Mouse (Mus musculus) erythroid progenitor cell, adult 5-6 weeks (primary cell): Measurements from ENCODE around the gene Olfr1116. TPM values are rescaled to one million over a fixed set of nuclear protein-coding genes. Genes with fewer than 3 reads are reported as not detected.
"Not testable (repeated sequence)": the region's sequence is repeated elsewhere in the genome, so short reads cannot be mapped to it uniquely, and the experiment has no call there.

Source experiments
- ATAC-seq: replicated peaks from 2 replicates; pipeline ENCODE4 v1.8.0; 2016; ENCODE audit warnings: moderate number of reproducible peaks, mild to moderate bottlenecking, moderate TSS enrichment, inconsistent platforms; ENCODE audit not compliant: poor library complexity, low FRiP score, severe bottlenecking
- total RNA-seq, 2 experiments: library from RNA; stranded (forward) in 1 of 2; stranded (reverse) in 1 of 2; fragments of 150-400 nt in 1 of 2; fragments of 186-747, 209-891 nt in 1 of 2; gene quantifications; 2 replicates each; pipeline versions ENCODE4 v1.2.3 to v1.2.4; 2015 to 2017; ENCODE audit warnings: low replicate concordance in 2 of 2

Gene Olfr1116
- not detected in 2 replicates for total RNA-seq (2015; ENCODE audit: low replicate concordance)
- total RNA-seq (2017; ENCODE audit: low replicate concordance), result not detected in 2 replicates

DNA sequence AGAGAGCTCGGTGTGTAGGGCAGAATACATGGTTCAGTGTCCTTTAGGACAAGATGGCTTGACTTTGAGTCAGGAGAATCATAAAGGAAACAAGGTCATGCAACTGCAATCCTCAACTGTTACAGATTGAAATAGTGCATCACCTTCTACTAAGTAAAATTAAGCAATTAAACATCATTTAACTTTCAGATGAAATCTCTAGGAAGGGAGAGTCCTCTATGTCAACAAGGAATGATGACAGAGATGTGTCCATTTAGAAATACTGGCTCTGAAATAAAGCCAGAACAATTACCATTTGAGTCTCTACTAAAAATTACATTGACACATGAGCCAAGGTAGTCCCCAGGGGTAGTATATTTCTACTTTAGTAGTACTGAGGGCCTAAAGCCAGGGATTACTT, at the start of gene Olfr1116:
Olfr1116 (plus strand) TSS at position 301 of the 400 bp plus-strand sequence.
- ATAC-seq, result no peak

DNA sequence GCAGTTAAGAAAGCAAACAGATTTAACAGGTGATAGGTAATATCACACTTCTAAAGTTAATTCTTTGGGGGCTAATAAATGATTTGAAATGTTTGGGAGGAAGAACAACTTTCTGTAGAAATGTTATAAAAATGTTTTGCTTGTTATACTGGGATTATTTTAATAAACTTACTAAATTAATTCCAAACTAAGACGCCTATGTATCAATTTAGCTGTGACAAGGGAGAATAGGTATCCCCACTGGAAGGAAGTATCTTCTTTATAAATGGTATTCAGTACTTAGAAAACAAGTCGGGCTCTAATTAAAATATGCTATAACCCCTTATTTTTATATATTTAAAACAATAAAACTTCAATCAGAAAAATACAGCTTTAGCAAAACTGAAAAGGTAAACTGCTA, 19.6 kb upstream of the Olfr1116 start, which contains the start of gene Olfr1115:
Olfr1115 (plus strand) TSS at position 301 of the 400 bp plus-strand sequence.
- no peak for ATAC-seq

DNA sequence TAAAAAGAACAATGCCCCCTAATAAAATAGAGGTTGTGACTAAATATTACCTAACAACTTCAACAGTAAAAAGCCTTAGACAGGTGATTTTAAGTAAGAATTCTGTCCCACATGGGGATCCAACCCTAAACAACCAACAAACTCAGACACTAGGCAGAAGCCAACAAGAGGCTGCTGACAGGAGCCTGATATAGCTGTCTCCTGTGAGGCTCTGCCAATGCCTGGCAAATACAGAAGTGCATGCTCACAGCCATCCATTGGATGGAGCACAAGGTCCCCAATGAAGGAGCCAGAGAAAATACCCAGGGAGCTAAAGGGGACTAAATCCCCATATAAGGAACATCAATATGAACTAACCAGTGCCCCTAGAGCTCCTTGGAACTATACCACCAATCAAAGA, 26.6 kb downstream of the Olfr1116 start:
- not testable (repeated sequence) for ATAC-seq

DNA sequence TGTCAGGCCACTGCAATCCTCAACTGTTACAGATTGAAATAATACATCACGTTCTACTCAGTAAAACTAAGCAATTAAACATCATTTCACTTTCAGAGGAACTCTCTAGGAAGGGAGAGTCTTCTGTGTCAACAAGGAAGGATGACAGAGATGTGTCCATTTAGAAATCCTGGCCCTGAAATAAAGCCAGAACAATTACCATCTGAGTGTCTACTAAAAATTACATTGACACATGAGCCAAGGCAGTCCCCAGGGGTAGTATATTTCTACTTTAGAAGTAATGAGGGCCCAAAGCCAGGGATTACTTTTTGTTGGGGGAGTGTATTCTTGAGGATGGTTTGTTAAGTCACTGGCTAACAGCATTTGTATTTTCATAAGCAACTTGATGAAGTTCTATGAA, 39.9 kb downstream of the Olfr1116 start, which contains the start of gene Olfr1118:
Olfr1118 (plus strand) TSS at position 301 of the 400 bp plus-strand sequence.
- no peak for ATAC-seq

Other genes starting within 250 kb of the Olfr1116 start
- not detected in 2 replicates for gene Olfr1104, start 240.5 kb upstream of the Olfr1116 start, total RNA-seq (2015; ENCODE audit: low replicate concordance)
- not detected in 2 replicates for gene Olfr1104, start 240.5 kb upstream of the Olfr1116 start, total RNA-seq (2017; ENCODE audit: low replicate concordance)
- gene Olfr1105, start 231.0 kb upstream of the Olfr1116 start, total RNA-seq (2015; ENCODE audit: low replicate concordance), result not detected in 2 replicates
- not detected in 2 replicates for gene Olfr1105, start 231.0 kb upstream of the Olfr1116 start, total RNA-seq (2017; ENCODE audit: low replicate concordance)
- not detected in 2 replicates for gene Olfr1106, start 215.3 kb upstream of the Olfr1116 start, total RNA-seq (2015; ENCODE audit: low replicate concordance)
- not detected in 2 replicates for gene Olfr1106, start 215.3 kb upstream of the Olfr1116 start, total RNA-seq (2017; ENCODE audit: low replicate concordance)
- not detected in 2 replicates for gene Olfr1107, start 191.7 kb upstream of the Olfr1116 start, total RNA-seq (2015; ENCODE audit: low replicate concordance)
- gene Olfr1107, start 191.7 kb upstream of the Olfr1116 start, total RNA-seq (2017; ENCODE audit: low replicate concordance), result not detected in 2 replicates
- gene Olfr1109, start 171.5 kb upstream of the Olfr1116 start, total RNA-seq (2015; ENCODE audit: low replicate concordance), result not detected in 2 replicates
- gene Olfr1109, start 171.5 kb upstream of the Olfr1116 start, total RNA-seq (2017; ENCODE audit: low replicate concordance), result not detected in 2 replicates
- not detected in 2 replicates for gene Olfr259, start 153.0 kb upstream of the Olfr1116 start, total RNA-seq (2015; ENCODE audit: low replicate concordance)
- not detected in 2 replicates for gene Olfr259, start 153.0 kb upstream of the Olfr1116 start, total RNA-seq (2017; ENCODE audit: low replicate concordance)
- not detected in 2 replicates for gene Olfr1110, start 127.2 kb upstream of the Olfr1116 start, total RNA-seq (2015; ENCODE audit: low replicate concordance)
- not detected in 2 replicates for gene Olfr1110, start 127.2 kb upstream of the Olfr1116 start, total RNA-seq (2017; ENCODE audit: low replicate concordance)
- not detected in 2 replicates for gene Olfr1111, start 114.9 kb upstream of the Olfr1116 start, total RNA-seq (2015; ENCODE audit: low replicate concordance)
- not detected in 2 replicates for gene Olfr1111, start 114.9 kb upstream of the Olfr1116 start, total RNA-seq (2017; ENCODE audit: low replicate concordance)
- gene Olfr1112, start 79.7 kb upstream of the Olfr1116 start, total RNA-seq (2015; ENCODE audit: low replicate concordance), result not detected in 2 replicates
- gene Olfr1112, start 79.7 kb upstream of the Olfr1116 start, total RNA-seq (2017; ENCODE audit: low replicate concordance), result not detected in 2 replicates
- gene Olfr1113, start 58.6 kb upstream of the Olfr1116 start, total RNA-seq (2015; ENCODE audit: low replicate concordance), result not detected in 2 replicates
- not detected in 2 replicates for gene Olfr1113, start 58.6 kb upstream of the Olfr1116 start, total RNA-seq (2017; ENCODE audit: low replicate concordance)
- not detected in 2 replicates for gene Olfr1115, start 19.5 kb upstream of the Olfr1116 start, total RNA-seq (2015; ENCODE audit: low replicate concordance)
- gene Olfr1115, start 19.5 kb upstream of the Olfr1116 start, total RNA-seq (2017; ENCODE audit: low replicate concordance), result not detected in 2 replicates
- gene Olfr1118, start 40.0 kb downstream of the Olfr1116 start, total RNA-seq (2015; ENCODE audit: low replicate concordance), result not detected in 2 replicates
- not detected in 2 replicates for gene Olfr1118, start 40.0 kb downstream of the Olfr1116 start, total RNA-seq (2017; ENCODE audit: low replicate concordance)
- not detected in 2 replicates for gene Olfr1120, start 87.3 kb downstream of the Olfr1116 start, total RNA-seq (2015; ENCODE audit: low replicate concordance)
- not detected in 2 replicates for gene Olfr1120, start 87.3 kb downstream of the Olfr1116 start, total RNA-seq (2017; ENCODE audit: low replicate concordance)
- not detected in 2 replicates for gene Olfr1121, start 102.4 kb downstream of the Olfr1116 start, total RNA-seq (2015; ENCODE audit: low replicate concordance)
- gene Olfr1121, start 102.4 kb downstream of the Olfr1116 start, total RNA-seq (2017; ENCODE audit: low replicate concordance), result not detected in 2 replicates
- gene Olfr1122, start 118.3 kb downstream of the Olfr1116 start, total RNA-seq (2015; ENCODE audit: low replicate concordance), result not detected in 2 replicates
- not detected in 2 replicates for gene Olfr1122, start 118.3 kb downstream of the Olfr1116 start, total RNA-seq (2017; ENCODE audit: low replicate concordance)
- not detected in 2 replicates for gene Olfr1123, start 149.1 kb downstream of the Olfr1116 start, total RNA-seq (2015; ENCODE audit: low replicate concordance)
- not detected in 2 replicates for gene Olfr1123, start 149.1 kb downstream of the Olfr1116 start, total RNA-seq (2017; ENCODE audit: low replicate concordance)
- not detected in 2 replicates for gene Olfr1124, start 162.7 kb downstream of the Olfr1116 start, total RNA-seq (2015; ENCODE audit: low replicate concordance)
- not detected in 2 replicates for gene Olfr1124, start 162.7 kb downstream of the Olfr1116 start, total RNA-seq (2017; ENCODE audit: low replicate concordance)
- gene Olfr1126, start 186.4 kb downstream of the Olfr1116 start, total RNA-seq (2015; ENCODE audit: low replicate concordance), result not detected in 2 replicates
- gene Olfr1126, start 186.4 kb downstream of the Olfr1116 start, total RNA-seq (2017; ENCODE audit: low replicate concordance), result not detected in 2 replicates
- not detected in 2 replicates for gene Pramel7, start 229.6 kb downstream of the Olfr1116 start, total RNA-seq (2015; ENCODE audit: low replicate concordance)
- not detected in 2 replicates for gene Pramel7, start 229.6 kb downstream of the Olfr1116 start, total RNA-seq (2017; ENCODE audit: low replicate concordance)
- gene Pramel6, start 239.0 kb downstream of the Olfr1116 start, total RNA-seq (2015; ENCODE audit: low replicate concordance), result not detected in 2 replicates
- not detected in 2 replicates for gene Pramel6, start 239.0 kb downstream of the Olfr1116 start, total RNA-seq (2017; ENCODE audit: low replicate concordance)